Mouse (Mus musculus) ES-E14 (cell line): ENCODE results near the gene Abcg8.

ENCODE experiments used
- HCFC1 ChIP-seq: IDR thresholded peaks from 2 replicates; pipeline ENCODE4 v1.6.1; 2012; ENCODE audit warnings: low read length, inconsistent platforms, borderline replicate concordance; ENCODE audit not compliant: insufficient read depth
- MAFK ChIP-seq: IDR thresholded peaks from 2 replicates; pipeline ENCODE4 v1.6.1; 2014; ENCODE audit warnings: mild to moderate bottlenecking, low read depth, low read length, inconsistent platforms; ENCODE audit not compliant: insufficient read depth
- ZNF384 ChIP-seq: IDR thresholded peaks from 2 replicates; pipeline ENCODE4 v1.6.1; 2012; ENCODE audit warnings: low read depth, low read length, inconsistent platforms

GRCm38 (mm10) chr17:84709403-84709851 is 33.3 kb downstream of the Abcg8 start:
- TF ChIP-seq MAFK = no peak
- no peak for TF ChIP-seq ZNF384
- no peak for TF ChIP-seq HCFC1
